Mouse (Mus musculus) regulatory T cell (primary cell): ENCODE data around the gene Gm28035.

ENCODE experiments used
- in situ Hi-C: fragments of 300-600 bp; cut with MboI, MseI; formaldehyde crosslinking; loops from one replicate; pipeline ENCODE4 v1.15.1; 2025; ENCODE audit warnings: high pct_unique_total_duplicates

The Gm28035 gene

DNA sequence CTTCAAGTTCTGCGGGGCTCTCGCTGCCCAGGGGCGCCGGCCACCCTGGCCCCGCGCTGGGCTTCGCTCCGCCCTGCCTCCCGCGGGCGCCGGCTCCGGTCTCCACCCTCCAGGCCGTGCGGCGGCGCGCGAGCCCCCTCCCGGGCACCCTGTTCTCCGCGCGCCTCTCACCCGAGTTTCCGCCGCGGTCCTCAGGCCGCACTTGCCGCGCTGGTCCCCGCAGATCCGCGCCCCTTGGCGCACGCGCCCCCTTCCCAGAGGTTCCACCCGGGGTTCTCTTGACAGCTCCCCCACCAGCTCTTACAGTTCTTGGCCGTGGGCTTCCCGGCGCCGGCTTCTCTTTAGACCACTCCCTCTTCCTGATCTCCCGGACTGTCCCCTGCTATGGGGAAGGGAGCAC, 2.5 kb upstream of the Gm28035 start:
- in situ Hi-C loops: no loop called here

GRCm38 (mm10) chr2:30238906-30239465, 1.4 kb upstream of the Gm28035 start:
- in situ Hi-C loops: no loop called here

GRCm38 (mm10) chr2:30239777-30240176, 590 bp upstream of the Gm28035 start:
- in situ Hi-C loops: no loop called here

GRCm38 (mm10) chr2:30242509-30242908, 2.1 kb downstream of the Gm28035 start:
- in situ Hi-C loops: no loop called here

DNA sequence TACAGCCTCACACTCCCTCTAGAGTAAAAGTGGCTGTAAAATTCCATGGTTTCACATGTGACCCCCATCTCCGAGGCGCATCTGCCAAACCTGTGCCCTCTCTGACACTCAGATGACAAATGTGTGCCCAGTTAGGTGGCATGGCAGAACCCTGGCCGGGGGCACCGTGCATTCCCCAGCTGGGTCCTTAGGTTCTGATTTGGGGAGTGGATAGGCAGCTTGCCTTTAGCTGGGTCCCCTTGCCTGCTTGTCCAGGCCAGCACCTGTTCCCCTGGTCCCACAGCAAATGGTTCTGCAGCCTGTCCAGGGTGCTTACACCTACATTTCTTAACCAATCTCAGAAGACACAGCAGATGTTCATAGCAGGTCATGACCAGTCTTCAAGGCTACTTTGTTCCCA, 3.0 kb downstream of the Gm28035 start:
- in situ Hi-C loops: no loop called here

DNA sequence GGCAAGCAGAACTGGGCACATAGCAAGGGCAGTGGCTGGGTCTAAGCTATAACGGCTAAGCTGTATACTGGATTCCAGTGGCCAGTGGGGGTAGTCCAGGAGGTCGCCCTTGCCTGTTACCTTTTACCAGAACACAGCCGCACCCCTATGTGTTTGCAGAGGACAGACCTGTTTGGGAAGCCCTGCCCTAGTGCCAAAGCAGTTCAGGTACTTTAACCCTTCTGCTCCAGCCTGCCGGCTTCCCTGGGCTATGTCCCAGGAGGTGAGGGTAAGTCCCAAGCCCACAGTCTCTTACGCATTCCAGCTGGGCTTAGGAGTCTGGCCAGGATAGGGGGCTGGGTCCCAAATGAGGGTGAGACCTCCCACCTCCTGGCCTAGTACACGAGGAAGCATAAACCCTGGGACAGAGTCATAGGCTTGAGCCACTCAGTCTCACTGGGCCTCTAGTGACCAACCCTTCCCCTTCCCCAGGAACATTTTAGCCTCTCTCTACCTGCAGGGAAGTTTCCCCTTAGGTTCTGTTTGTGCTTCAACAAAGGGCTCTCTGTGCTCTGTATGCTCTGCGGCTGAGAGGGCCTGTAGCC, 4.3 kb downstream of the Gm28035 start:
- in situ Hi-C loops: no loop called here

DNA sequence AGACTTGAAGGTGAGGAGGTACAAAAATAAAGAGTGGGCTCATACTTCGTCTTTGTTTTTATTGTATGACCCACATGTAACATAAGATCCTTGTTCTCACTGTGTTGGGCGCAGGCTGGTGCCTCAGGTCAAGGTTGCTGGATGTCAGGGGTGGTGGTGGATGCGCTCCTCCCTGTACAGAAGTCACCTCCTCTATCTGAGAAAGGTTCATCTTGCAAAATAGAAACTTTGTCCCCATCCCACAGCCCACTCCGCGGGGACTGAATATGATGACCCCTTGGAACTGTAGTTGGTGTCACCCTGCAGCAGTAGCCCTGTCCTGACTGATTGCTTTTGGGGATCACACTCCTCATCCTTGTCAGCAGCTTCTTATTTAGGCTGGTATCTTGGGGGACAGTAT, 6.7 kb downstream of the Gm28035 start:
- in situ Hi-C loops: no loop called here

DNA sequence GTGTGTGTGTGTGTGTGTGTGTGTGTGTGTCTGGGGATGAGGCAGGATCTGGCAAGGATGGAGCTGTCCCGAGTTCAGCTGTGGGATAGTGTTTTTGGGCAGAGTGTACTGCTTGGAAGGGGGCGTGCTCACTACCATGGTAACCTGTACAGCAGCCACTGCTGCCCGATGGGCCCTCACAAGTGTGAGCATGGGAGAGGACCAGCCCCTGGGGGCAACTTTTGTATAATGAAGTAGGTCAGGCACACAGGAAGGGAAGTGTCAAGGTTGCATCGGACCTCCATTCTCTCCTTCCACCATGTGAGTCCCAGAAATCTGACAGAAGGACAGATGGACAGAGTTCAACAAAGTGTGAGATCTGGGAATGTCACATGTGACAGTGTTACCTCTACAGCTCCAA, 7.3 kb downstream of the Gm28035 start:
- in situ Hi-C loops: no loop called here

DNA sequence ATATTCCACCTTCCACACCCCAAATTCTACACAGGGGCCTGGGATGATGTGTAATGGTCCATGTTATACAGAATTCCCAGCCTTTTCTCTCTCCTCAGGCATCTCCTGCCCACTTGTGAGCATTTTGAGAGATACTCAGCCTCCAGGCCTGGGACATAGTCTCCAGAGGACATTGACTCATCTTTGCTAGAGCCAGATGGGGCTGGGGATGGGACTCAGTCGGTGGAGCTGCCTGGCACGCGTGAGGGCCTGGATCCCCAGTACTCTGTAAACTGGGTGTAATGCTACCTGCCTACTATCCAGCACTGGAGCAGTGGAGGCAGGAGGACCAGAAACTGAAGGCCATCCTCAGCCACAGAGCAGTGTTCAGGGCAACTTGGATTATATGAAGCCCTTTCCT, 8.8 kb downstream of the Gm28035 start:
- in situ Hi-C loops: no loop called here

- in situ Hi-C loops: no loop called here
Observed at GRCm38 (mm10) chr2:30250166-30251128, 10.1 kb downstream of the Gm28035 start.

GRCm38 (mm10) chr2:30251417-30252104, 11.2 kb downstream of the Gm28035 start:
- in situ Hi-C loops: no loop called here

DNA sequence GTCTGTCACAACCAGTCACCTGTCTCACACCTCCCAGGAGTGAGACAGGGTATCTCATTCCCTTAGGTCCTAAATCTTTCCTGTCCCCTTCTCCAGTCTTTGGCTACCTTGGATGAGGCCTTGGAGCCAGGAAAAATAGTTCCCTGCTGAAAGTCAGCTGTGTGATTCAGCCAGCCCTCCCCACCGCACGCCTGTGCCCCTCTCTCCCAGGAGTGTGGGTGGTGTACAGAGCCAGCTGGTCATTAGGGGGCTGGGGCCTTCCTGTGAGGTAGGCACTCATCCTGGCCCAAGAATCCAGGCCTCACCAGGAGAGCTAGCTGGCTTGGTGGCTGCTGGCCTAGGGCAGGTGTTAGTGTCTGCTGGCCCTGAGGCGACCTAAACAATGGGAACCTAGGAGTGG, 12.2 kb downstream of the Gm28035 start:
- in situ Hi-C loops: no loop called here

- in situ Hi-C loops: no loop called here
Observed at GRCm38 (mm10) chr2:30253809-30254208, 13.4 kb downstream of the Gm28035 start.

- in situ Hi-C loops: no loop called here
Observed at GRCm38 (mm10) chr2:30255631-30256395, 15.4 kb downstream of the Gm28035 start.

DNA sequence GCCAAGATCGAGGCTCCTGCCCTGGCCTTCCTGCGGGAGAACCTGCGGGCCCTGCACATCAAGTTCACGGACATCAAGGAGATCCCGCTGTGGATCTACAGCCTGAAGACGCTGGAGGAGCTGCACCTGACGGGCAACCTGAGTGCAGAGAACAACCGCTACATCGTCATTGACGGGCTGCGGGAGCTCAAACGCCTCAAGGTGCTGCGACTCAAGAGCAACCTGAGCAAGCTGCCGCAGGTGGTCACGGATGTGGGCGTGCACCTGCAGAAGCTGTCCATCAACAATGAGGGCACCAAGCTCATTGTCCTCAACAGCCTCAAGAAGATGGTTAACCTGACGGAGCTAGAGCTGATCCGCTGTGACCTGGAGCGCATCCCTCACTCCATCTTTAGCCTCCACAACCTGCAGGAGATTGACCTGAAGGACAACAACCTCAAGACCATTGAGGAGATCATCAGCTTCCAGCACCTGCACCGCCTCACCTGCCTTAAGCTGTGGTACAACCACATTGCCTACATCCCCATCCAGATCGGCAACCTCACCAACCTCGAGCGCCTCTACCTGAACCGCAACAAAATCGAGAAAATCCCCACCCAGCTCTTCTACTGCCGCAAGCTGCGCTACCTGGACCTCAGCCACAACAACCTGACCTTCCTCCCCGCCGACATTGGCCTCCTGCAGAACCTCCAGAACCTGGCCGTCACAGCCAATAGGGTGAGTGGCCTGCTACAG, 16.4 kb downstream of the Gm28035 start:
- in situ Hi-C loops: no loop called here

GRCm38 (mm10) chr2:30257699-30258460, 17.5 kb downstream of the Gm28035 start:
- in situ Hi-C loops: no loop called here

DNA sequence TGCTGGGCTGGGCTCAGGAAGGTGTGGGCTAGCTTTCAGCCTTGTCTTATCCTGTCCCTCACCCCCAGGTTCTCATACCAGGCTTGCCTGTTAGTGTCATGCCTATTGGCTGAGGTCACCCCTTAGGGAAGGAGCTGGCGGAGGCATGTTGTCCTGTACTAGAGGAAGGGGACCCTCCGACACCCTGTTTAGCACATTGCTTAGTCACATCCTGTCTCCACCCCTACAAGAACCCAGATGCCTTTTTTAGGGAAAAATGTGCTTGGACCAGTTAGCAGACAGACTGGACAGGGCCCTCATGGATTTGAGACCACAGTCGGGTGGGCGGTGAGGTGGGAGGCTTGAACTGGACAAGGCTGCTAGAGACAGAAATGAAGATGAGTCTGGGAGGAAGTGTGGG, 18.2 kb downstream of the Gm28035 start:
- in situ Hi-C loops: no loop called here

DNA sequence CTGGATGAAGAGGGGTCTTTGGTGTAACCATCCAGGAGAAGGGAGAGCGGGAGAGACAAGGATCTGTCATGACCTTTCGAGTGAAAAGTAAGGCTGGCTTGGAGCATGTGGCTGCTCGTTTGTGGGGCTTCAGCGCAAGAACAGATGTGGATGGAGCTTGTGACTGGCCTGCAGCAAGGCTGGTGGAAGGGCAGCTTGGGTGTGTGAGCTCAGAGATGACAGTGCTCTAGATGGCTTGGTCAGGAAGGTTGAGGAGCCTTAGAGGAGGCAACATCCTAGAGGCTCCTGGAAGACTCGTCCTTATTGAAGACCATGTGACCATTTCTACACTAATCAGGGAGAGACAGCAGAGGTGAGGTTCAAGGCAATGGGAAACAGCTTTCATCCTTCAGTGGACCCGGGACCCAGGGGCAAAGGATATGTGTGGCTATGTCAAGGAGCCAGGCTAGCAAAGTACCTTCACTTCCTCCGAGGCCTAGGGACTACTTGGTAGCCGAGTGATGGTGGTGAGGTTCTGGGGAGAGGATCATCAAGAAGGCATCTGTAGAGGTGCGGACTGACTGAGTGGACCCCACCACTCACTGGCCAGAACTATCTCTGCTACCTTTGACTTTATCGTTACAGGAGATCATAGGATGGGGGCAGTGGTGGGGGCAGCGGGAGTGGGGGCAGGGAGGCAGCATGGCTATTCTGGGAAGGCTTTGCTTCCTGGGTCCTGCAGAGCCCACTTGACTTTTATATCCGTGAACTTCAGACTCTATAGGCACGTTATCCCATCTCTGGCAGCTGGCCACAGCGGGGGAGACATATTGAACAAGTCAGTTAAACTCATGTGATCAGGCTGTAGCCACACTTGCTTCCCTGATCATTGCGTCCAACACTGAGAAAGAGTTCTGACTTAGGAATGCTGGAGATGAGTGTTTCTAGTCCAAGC, 19.0 kb downstream of the Gm28035 start:
- in situ Hi-C loops: no loop called here
